Mouse (Mus musculus) urinary bladder, adult 18-20 months (tissue): ENCODE measurements around the gene 2900026A02Rik.
"Not testable (repeated sequence)": the region's sequence is repeated elsewhere in the genome, so short reads cannot be mapped to it uniquely, and the experiment has no call there.

ENCODE experiments used
- DNase-seq, 2 experiments: peaks; one replicate each; pipeline ENCODE4 v3.0.0; 2022; ENCODE audit warnings: low spot score in 2 of 2, mixed read lengths in 2 of 2

2900026A02Rik gene

DNA sequence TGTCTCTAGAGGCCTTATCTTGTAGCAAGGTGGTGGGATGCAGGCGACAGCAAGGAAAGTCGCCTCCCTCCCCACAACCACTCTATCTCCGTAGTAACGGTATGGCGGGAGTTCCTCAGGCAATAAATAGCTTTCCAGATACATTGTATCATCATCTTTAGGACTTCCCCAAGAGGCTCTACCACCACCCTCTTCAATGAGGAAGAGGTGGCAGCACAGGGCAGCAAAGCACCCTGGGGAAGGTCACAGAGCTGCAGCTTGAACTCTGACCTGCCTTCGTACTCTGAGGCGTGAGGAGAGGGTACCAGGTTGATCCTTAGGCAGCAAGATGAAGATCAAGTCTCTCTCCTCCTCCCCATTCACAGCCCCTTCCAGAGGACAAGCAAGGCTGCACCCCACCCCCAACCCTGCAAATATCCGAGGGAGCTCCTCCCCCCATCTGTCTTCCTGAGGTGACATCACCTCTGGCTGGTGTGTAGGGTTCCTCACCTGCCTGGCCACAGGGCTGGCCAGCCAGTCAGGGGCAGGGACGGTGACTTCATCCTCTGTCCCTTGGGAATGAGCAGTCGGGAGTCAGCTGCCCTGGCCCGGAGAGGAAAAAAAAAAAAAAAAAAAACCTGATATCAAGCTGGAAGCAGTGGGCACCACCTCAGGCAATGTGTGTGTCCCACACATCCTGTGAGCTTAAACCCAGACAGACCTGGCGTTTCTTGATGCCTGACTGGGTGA is 98.5 kb downstream of the 2900026A02Rik start:
- no peak for DNase-seq

DNA sequence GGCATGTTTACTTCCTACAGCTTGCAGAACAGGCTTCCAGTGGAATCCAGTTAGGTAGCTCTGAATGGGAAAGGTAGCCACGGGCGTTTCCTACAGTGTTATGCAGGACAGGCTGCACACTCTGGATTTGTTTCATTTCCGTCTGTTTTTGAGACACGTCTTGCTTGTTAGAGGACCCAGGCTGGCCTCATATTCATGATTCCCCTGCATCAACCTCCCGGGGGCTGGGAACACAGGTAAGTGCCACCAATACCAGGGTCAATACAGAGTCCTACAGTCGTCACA is 99.5 kb downstream of the 2900026A02Rik start:
- DNase-seq: no peak

- no peak for DNase-seq
These were observed 100.1 kb downstream of the 2900026A02Rik start for GRCm38 (mm10) chr5:113120741-113121590.

GRCm38 (mm10) chr5:113119861-113120465 is 101.1 kb downstream of the 2900026A02Rik start:
- no peak for DNase-seq

DNA sequence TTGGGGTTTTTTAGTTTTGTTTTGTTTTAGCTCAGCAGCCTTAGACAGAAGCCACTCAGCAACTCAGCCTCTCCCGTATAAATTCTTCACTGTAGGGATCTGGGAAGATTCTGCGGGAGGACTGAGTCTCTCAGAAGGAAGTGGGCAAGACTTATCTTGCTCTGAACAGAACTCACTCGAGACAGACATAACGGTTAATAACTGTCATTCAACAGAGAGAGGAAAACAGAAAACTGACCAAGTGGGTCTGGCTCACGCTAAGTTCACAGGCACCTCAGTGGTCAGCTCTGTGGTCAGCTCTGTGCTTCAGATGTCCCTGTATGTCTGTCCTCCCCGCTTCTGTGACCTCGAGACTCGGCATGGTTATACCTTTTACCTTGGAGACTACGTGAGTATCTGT is 101.7 kb downstream of the 2900026A02Rik start:
- DNase-seq: no peak

DNA sequence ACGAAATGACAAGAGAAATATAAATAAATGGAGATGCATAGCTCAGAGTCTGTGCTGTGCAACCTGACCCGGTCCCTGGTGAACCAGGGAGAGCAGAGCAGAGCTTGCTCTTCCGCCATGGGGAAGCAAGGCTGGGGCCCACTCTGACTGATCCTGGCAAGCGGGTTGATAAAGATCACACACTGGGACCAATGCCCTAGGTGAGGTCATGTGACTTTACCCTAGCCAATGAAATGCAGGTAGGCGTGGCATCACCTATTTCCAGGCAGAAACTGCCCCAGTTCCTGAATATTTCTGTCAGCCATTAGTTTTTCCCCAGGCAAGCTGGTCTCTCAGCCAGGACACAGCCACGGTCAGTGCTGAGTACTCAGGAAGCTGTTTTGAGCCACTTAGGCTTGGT is 102.3 kb downstream of the 2900026A02Rik start:
- no peak for DNase-seq

GRCm38 (mm10) chr5:113117361-113117760 is 103.7 kb downstream of the 2900026A02Rik start:
- no peak for DNase-seq

- DNase-seq: no peak
These were observed 105.1 kb downstream of the 2900026A02Rik start for GRCm38 (mm10) chr5:113115896-113116295.

DNA sequence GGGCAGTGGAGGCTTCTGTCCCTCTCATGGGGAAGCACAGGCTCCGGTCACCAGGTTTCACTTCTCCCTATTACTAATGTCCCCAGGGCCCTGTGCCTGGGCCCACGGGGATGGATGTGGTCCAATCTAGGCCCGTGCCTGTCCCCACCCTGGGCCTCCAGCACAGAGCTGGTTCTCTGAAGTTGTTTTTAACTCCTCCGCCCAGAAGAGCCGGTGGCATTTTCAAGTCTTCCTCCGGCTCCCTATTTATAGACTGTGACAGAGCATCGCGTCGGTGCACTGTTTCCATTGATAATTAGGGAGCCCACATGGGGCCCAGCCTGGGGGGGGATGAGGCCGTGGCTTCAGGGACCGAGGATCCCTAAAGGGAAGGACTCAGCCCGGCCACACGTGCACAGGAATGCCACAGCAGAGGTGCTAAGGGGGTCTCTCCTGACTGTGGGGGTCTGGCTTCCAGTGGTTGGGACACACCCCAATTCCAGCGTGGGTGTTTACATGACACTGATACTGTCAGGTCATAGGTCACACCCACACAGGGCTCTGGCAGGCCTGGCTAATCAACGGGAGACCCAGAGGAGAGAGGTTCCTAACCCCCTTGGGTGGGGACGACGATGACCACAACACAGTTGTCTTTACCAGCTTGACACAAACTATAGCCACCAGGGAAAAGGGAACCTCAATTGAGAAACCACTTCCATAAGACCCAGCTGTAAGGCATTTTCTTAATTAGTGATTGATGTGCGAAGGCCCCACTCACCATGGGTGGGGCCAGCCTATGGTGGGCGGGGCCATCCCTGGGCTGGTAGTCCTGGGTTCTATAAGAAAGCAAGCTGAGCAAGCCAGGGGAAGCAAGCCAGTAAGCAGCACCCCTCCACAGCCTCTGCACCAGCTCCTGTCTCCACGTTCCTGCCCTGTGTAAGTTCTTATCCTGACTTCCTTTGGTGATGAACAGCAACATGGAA is 106.5 kb downstream of the 2900026A02Rik start:
- no peak for DNase-seq

DNA sequence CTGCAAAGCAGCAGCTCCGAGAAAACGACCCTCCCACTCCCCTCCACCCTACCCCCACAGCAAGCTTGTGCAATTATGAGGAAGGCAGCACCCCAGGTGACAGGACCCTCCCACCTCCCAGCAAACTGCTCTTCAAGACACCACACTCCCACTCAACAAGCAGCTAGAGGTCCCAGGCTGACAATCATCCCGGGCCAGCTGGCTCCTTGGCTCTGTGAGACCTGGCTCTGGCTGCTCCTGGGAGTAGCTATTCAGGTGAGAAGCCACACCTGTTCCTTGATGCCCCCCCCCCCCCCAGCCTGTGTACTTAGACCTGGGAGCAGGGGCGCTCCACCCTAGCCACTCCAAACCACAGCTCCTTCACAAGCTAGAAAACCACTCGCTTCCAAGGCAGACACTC is 107.9 kb downstream of the 2900026A02Rik start:
- DNase-seq: no peak

GRCm38 (mm10) chr5:113111336-113111735 is 109.7 kb downstream of the 2900026A02Rik start:
- no peak for DNase-seq

- no peak for DNase-seq
These were observed 110.1 kb downstream of the 2900026A02Rik start for GRCm38 (mm10) chr5:113110929-113111328.

GRCm38 (mm10) chr5:113109651-113110050 is 111.4 kb downstream of the 2900026A02Rik start:
- not testable (repeated sequence) for DNase-seq

- DNase-seq: no peak
These were observed 112.8 kb downstream of the 2900026A02Rik start for GRCm38 (mm10) chr5:113108165-113108764.

GRCm38 (mm10) chr5:113107709-113108108 is 113.3 kb downstream of the 2900026A02Rik start:
- DNase-seq: no peak

DNA sequence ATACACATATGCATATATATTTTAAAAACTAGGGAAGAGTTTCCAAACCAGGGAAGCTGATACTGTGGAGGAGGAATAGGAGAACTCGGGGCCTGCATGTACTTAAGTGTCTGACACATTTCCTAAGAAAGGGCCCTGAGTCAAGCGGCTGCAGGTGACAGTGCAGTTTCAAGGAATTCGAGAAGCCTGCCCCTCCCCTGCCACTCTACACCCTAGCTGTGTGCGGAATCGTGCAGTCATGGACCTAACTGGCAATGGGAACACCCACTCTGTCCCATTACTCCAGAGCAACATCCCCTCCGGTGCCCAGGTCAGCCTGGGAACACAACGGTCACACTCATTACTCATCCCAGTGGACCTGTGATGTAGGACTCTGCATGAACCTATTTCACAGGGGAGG is 114.4 kb downstream of the 2900026A02Rik start:
- no peak for DNase-seq

GRCm38 (mm10) chr5:113105481-113105880 is 115.6 kb downstream of the 2900026A02Rik start:
- DNase-seq: no peak

DNA sequence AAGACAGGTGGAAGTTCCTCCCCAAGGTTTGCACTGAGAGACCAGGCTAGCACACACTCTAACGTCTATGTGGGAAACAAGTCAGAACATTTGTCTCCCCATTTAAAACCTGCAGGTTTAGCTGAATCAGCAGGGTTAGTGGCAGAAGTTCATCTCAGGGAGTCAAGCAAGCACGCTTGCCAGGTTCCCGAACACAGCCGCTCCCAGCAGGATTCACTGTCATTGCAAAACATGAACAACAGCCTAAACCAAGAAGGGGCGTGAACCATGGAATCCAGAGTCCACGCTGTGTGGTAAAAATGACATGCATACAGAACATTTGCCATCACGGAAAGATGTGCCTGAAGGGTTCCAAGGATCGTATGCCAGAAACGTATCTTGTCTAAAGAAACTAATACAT is 116.0 kb downstream of the 2900026A02Rik start:
- DNase-seq: no peak

- DNase-seq: no peak
These were observed 118.6 kb downstream of the 2900026A02Rik start for GRCm38 (mm10) chr5:113102455-113102854.

- no peak for DNase-seq
These were observed 119.6 kb downstream of the 2900026A02Rik start for GRCm38 (mm10) chr5:113101457-113101856.

DNA sequence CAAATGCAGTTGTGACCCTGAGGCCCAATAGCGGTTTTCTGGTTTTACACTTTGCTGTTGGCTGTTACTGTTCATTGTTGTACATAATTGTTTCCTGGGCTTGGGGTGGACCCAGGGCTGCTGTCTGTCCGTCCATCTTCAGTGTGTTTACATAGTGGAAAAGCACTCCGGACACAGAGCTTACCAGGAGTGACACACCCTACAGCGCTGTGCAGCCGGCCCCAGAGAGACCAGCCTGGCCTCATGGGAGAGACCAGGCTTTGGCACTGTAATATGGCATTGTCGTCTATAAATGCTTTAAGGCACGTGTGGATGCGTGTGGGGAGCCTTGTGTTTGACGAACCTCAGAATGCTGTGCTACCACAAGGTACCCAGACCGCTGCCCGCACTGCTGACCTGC is 120.6 kb downstream of the 2900026A02Rik start:
- DNase-seq: no peak
